Mouse (Mus musculus): Measurements from ENCODE around the gene Mapk1. TPM values are rescaled to one million over a fixed set of nuclear protein-coding genes. Genes with fewer than 3 reads are reported as not detected.

Gene Mapk1
- polyA plus RNA-seq, 1 experiment from 2014 or later, result 149 TPM

DNA sequence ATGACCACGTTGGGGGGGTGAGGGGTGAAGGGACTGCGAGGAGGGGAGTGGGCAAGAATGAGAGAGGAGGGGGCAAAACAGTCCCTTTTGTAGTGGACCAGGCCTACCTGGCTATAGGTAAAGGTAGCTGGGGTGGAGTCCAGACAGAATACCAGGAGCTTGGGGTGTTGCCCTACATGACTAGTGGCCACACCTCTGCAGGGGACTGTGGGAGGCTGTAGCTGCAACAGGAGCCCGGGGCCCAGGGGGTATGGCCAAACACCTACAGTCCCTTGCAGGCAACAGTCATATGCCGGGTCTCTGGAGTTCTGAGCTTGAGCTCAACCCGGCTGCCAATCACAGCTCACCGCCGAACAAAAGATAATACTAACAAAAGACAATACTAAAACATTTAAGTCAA is 68.9 kb downstream of the Mapk1 start:
- Histone ChIP-seq H3K27ac (no peak overlapping the region), H3K4me2 (ENCODE audit: low read length) (no peak overlapping the region), H3K9ac (ENCODE audit: low read depth, low read length) (no peak overlapping the region), H3K36me3 (ENCODE audit: insufficient read depth, low read length) (peaks cover 6% of the 10 kb centered on the region; the same call in 1 of the 2 replicates), H3K4me1 (replicated peaks; ENCODE audit: insufficient read depth, low read length) (no peaks in the 10 kb centered on the region), H3K27me3 (ENCODE audit: insufficient read depth, low read length) (no peaks in the 10 kb centered on the region), H3K4me3 (replicated peaks; ENCODE audit: low read depth, low read length) (no peak overlapping the region), H3K9me3 (replicated peaks; ENCODE audit: low read length) (no peaks in the 10 kb centered on the region)
- TF ChIP-seq CTCF (IDR thresholded peaks at IDR 0.05; ENCODE audit: low read depth), result no peak
- no peak for DNase-seq (ENCODE audit: low spot score)
- 88% methylated on average over 7 of the region's 7 CpGs for WGBS
- ATAC-seq (replicated peaks; ENCODE audit: low FRiP score, low read depth), result peak; percentile 38

- TF ChIP-seq CTCF (IDR thresholded peaks at IDR 0.05; ENCODE audit: low read depth), result no peak
- no peaks in the 10 kb centered on the region for H3K4me1 ChIP-seq (replicated peaks; ENCODE audit: insufficient read depth, low read length)
- no peak overlapping the region for H3K4me2 ChIP-seq (ENCODE audit: low read length)
- DNase-seq (ENCODE audit: low spot score), result no peak
- no peak overlapping the region for H3K27ac ChIP-seq
- no peaks in the 10 kb centered on the region for H3K36me3 ChIP-seq (ENCODE audit: insufficient read depth, low read length)
- WGBS, result 65% methylated on average over 3 of the region's 3 CpGs
- ATAC-seq (replicated peaks; ENCODE audit: low FRiP score, low read depth), result no peak
- no peaks in the 10 kb centered on the region for H3K27me3 ChIP-seq (ENCODE audit: insufficient read depth, low read length)
- no peaks in the 10 kb centered on the region for H3K9me3 ChIP-seq (replicated peaks; ENCODE audit: low read length)
- no peak overlapping the region for H3K4me3 ChIP-seq (replicated peaks; ENCODE audit: low read depth, low read length)
- H3K9ac ChIP-seq (ENCODE audit: low read depth, low read length), result no peak overlapping the region
Measured at GRCm38 (mm10) chr16:17053903-17054302, 70.7 kb downstream of the Mapk1 start.

- no peak overlapping the region for H3K4me3 ChIP-seq (replicated peaks; ENCODE audit: low read depth, low read length)
- no peak overlapping the region for H3K27ac ChIP-seq
- H3K36me3 ChIP-seq (ENCODE audit: insufficient read depth, low read length), result no peaks in the 10 kb centered on the region
- ATAC-seq (replicated peaks; ENCODE audit: low FRiP score, low read depth), result no peak
- H3K9me3 ChIP-seq (replicated peaks; ENCODE audit: low read length), result no peaks in the 10 kb centered on the region
- TF ChIP-seq CTCF (IDR thresholded peaks at IDR 0.05; ENCODE audit: low read depth), result no peak
- 72% methylated on average over 3 of the region's 3 CpGs for WGBS
- no peaks in the 10 kb centered on the region for H3K4me1 ChIP-seq (replicated peaks; ENCODE audit: insufficient read depth, low read length)
- H3K4me2 ChIP-seq (ENCODE audit: low read length), result no peak overlapping the region
- no peak for DNase-seq (ENCODE audit: low spot score)
- no peak overlapping the region for H3K9ac ChIP-seq (ENCODE audit: low read depth, low read length)
- H3K27me3 ChIP-seq (ENCODE audit: insufficient read depth, low read length), result no peaks in the 10 kb centered on the region
Measured at GRCm38 (mm10) chr16:17055584-17055983, 72.4 kb downstream of the Mapk1 start.

GRCm38 (mm10) chr16:17062338-17062737 is 79.2 kb downstream of the Mapk1 start:
- no peak for DNase-seq (ENCODE audit: low spot score)
- H3K4me1 ChIP-seq (replicated peaks; ENCODE audit: insufficient read depth, low read length), result no peaks in the 10 kb centered on the region
- no peak for TF ChIP-seq CTCF (IDR thresholded peaks at IDR 0.05; ENCODE audit: low read depth)
- H3K4me2 ChIP-seq (ENCODE audit: low read length), result no peak overlapping the region
- no peaks in the 10 kb centered on the region for H3K9me3 ChIP-seq (replicated peaks; ENCODE audit: low read length)
- H3K36me3 ChIP-seq (ENCODE audit: insufficient read depth, low read length), result no peaks in the 10 kb centered on the region
- WGBS, result 45% methylated on average over 1 of the region's 1 CpGs
- ATAC-seq (replicated peaks; ENCODE audit: low FRiP score, low read depth), result no peak
- H3K9ac ChIP-seq (ENCODE audit: low read depth, low read length), result no peak overlapping the region
- no peaks in the 10 kb centered on the region for H3K27me3 ChIP-seq (ENCODE audit: insufficient read depth, low read length)
- no peak overlapping the region for H3K27ac ChIP-seq
- no peak overlapping the region for H3K4me3 ChIP-seq (replicated peaks; ENCODE audit: low read depth, low read length)

DNA sequence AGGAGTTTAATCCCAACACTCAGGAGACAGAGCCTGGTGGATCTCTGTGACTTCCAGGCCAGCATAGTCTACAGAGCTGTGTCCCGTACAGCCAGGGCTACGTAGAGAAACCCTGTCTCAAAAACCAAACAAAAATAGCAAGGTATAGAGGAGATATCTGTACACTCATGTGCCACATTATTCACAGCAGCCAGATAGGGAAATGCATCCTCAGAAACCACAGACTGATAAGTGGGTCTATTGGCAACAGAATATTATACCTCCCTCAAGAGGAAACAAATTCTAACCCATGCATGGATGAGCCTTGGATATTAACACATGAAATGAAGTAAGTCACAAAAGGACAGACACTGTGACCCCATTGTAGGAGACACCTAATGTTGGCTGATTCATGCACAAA is 84.4 kb downstream of the Mapk1 start:
- WGBS, result 87% methylated on average over 2 of the region's 2 CpGs
- no peak for TF ChIP-seq CTCF (IDR thresholded peaks at IDR 0.05; ENCODE audit: low read depth)
- Histone ChIP-seq H3K27me3 (ENCODE audit: insufficient read depth, low read length) (no peaks in the 10 kb centered on the region), H3K4me3 (replicated peaks; ENCODE audit: low read depth, low read length) (no peak overlapping the region), H3K4me2 (ENCODE audit: low read length) (no peak overlapping the region), H3K9ac (ENCODE audit: low read depth, low read length) (no peak overlapping the region), H3K36me3 (ENCODE audit: insufficient read depth, low read length) (no peaks in the 10 kb centered on the region), H3K9me3 (replicated peaks; ENCODE audit: low read length) (no peaks in the 10 kb centered on the region), H3K4me1 (replicated peaks; ENCODE audit: insufficient read depth, low read length) (no peaks in the 10 kb centered on the region), H3K27ac (no peak overlapping the region)
- ATAC-seq (replicated peaks; ENCODE audit: low FRiP score, low read depth), result no peak
- no peak for DNase-seq (ENCODE audit: low spot score)

DNA sequence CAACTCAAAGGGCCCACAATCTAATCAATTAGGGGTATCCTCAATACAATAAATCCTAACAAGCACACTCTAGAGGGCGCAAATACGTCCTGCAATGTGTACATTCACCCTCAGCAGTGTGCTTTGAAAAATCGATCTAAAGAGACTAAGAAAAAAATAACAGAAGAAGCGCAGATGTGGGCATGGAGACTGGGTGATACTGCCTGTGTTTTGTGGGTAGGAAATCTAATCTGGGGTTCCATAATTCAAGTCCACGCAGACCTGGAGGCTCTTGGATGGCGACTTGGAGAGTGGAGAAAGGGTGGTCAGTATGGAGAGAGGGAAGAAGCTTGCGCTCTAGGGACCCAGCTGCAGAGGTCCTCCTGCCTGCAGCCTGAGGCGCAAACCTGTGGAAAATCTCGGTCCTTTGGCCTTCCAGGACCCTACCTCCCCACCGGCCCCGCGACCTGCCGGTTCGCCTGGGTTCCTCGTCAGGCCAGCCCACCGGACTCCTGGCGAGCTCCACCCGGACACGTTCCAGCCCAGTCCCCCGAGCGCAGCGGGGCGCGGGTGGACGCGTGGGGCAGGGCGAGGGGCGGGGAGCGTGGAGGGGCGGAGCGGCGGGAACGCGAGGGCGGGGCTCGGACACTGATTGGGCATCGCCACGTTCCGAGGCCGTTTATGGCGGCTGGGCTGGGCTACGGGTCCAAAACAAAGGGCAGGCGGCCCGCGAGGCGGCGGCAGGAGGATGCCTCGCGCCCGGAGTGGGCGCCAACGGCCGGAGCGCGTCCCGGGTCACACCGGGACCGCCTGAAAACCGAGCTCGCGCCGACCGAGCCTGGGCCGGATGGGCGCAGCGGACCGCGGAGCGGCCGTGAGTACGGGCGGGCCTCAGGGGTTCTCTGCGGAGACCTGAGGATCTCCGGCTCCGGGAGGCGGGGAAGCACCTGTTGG is 86.6 kb downstream of the Mapk1 start, which contains the start of gene Ypel1:
Gene Ypel1, plus strand, starts transcription at position 186 of the 933 bp plus-strand sequence.
- H3K4me2 ChIP-seq (ENCODE audit: low read length), result peak within 1 kb of the TSS; percentile 89
- WGBS, result under 1% methylated on average over 72 of the region's 76 CpGs
- no peaks in the 10 kb centered on the region for H3K4me1 ChIP-seq (replicated peaks; ENCODE audit: insufficient read depth, low read length)
- peak; percentile 88 for DNase-seq (ENCODE audit: low spot score)
- no peaks in the 10 kb centered on the region for H3K9me3 ChIP-seq (replicated peaks; ENCODE audit: low read length)
- H3K36me3 ChIP-seq (ENCODE audit: insufficient read depth, low read length), result no peaks in the 10 kb centered on the region
- H3K27ac ChIP-seq, result peak within 1 kb of the TSS; percentile 89
- H3K9ac ChIP-seq (ENCODE audit: low read depth, low read length), result peak within 1 kb of the TSS; percentile 78
- ATAC-seq (replicated peaks; ENCODE audit: low FRiP score, low read depth), result peak; percentile 91
- H3K27me3 ChIP-seq (ENCODE audit: insufficient read depth, low read length), result no peaks in the 10 kb centered on the region
- peak; percentile 44; the same call in 1 of the 2 replicates for TF ChIP-seq CTCF (IDR thresholded peaks at IDR 0.05; ENCODE audit: low read depth)
- peak within 1 kb of the TSS; percentile 80 for H3K4me3 ChIP-seq (replicated peaks; ENCODE audit: low read depth, low read length)

All from kidney, postnatal 0 days (tissue).